Mouse (Mus musculus) CD4-positive, CD25-positive, alpha-beta regulatory T cell, adult 4 months (primary cell): ENCODE data around the gene Arhgef2. TPM values are rescaled to one million over a fixed set of nuclear protein-coding genes. Genes with fewer than 3 reads are reported as not detected.
"Not testable (repeated sequence)": the region's sequence is repeated elsewhere in the genome, so short reads cannot be mapped to it uniquely, and the experiment has no call there.

Source experiments
- ATAC-seq: one replicate; pipeline ENCODE4 v1.8.0; 2017
- polyA plus RNA-seq, 2 experiments: library from polyadenylated mRNA; unstranded; fragments of 100-300 nt; shearing (Covaris generic); gene quantifications; one replicate each; pipeline ENCODE4 v1.2.1; 2017

Gene Arhgef2
- polyA plus RNA-seq, 2 experiments from 2014 or later = 36.5 to 48.6 TPM

DNA sequence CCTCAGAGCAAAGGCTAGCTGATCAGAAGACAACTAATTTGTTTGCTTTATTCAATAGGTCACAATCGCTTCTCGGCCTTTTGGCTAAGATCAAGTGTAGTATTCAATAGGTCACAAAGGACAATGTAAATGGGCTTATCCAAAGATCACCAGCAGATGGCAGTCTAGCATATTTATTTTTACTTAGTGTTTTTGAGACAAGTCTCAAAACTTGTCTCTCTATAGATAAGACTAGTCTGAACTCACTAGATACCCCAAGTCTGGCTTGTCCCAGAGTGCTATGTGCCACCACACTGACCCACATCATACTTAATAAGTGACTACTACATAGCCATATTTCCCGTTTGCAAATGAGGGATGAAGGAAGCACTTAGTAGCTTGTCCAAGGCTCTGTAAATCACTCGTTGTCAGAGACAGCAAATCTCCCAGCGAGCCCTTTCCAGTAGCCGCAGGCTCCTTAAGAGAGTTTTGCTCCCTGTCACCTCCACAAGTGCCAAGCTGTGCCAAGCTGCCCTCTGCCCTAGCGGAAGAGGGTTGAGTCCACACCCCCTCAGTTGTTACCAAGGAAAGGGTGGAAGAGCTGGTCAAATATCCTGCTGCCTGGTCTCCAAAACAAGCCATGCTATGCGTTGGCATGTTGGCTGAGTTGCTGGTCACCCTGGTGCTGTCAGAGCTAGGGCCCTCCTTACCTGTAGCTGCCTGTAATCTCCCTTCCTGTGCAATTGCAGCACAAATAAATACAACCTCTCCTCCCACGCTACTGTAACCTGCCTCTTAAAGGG, 13.6 kb upstream of the Arhgef2 start:
- ATAC-seq = peak; percentile 81

DNA sequence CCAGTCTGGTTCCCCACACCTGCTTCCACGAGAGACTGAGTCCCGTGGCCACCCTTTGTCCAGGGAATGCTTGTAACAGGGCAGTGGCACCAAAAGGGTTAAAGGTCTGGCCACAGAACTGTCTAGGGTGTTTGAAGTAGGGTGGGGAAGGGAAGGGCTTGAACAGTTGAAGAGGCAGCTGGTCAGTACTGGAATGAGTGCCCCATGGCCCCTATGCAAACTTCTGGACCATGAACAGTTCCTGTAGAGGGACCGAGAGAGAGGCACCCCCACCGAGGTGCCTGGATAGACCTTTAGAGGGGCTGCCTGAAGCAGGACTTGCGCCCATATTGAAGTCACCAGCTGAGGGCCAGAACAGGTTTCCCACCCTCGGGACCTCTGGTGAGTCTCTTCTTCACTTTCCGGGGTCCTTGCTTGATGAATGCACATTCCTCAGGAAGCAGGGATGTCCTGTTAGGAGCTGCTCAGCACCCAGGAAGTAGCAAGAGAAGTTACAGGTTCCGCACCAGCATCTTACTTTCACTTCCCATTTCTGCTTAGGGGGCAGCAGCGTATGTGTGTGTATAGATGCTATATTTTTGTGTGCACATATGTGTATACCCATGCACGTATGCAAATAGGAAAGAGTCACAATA, 12.7 kb upstream of the Arhgef2 start:
- ATAC-seq = peak; percentile 58

DNA sequence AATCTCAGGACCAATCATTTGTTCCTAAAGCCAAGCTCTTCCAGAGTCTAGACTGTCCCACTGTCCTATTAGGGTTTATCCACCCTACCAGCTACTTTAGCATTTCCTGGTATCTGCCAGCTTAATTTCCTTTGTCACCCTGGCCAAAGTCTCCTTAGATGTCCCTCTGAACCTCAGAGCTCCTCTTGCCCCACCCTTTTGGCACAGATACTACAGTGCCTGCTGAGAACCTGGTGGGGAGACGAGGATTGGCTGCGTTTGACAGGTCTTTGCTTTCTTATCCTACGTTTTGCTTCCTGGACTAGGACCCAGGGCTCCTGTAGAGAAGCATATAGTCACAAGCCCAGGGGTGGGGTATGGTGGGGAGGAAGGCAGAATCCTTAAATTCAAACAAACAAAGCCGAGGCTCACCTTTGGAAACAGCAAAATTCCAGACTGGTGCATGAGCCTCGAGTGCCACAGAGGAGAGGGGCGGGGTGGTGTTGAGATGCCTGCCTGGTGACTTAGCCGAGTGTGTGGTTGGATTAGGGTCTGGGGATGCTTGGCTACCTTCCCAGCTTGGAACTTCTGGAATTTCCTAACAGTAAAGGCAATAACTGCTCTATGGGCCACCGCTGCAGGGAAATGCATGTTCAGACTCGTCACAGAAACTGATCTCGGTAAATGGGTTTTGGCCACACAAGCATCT, 11.7 kb upstream of the Arhgef2 start:
- ATAC-seq = no peak

DNA sequence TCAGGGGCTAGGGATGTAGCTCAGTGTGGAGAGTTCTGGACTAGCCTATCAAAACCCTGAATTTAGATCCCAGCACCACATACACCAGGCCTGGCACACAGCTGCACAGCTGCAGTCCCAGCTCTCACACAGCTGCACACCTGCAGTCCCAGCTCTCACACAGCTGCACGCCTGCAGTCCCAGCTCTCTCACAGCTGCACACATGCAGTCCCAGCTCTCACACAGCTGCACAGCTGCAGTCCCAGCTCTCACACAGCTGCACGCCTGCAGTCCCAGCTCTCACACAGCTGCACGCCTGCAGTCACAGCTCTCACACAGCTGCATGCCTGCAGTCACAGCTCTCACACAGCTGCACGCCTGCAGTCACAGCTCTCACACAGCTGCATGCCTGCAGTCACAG, 9.2 kb upstream of the Arhgef2 start:
- ATAC-seq = not testable (repeated sequence)

DNA sequence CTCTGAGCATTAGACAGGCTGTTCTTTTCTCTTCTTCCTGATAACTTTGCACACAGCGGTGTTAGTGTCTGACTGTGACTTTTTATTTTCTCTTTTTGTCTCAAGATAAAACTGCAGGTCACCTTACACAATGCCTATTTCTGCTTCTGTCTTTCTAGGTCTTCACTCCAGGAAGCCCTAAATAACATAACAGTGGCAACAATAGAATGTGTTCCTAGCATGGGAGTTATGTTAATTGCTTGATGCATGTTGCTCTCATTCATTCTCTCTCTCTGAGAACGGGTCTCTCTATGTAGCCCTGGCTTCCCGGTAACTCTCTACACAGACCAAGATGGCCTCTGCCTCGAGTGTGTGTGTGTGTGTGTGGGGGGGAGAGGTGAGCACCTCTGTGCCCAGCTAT, 3.3 kb upstream of the Arhgef2 start:
- no peak for ATAC-seq

DNA sequence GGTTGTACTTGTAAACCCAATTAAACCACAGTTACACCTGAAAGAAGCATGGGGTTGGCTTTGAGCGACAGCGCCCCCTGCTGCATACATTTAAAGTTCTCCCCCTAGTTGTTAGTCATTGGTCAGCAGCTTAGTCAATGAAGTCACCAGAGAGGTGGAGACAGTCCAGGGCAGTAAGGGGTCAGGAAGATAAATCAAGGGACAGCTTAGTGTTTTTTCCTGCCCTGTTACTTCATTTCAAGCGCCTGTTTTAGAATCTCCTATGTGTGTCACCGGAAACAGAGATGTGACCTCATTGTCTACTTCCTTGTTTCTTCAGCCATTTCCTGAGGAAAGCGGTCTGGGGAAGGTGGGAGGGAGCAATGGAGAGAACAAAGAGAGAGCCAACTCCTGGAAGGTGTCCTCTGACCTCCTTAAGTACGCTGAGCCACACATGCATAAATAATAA, 2.0 kb upstream of the Arhgef2 start:
- peak; percentile 57 for ATAC-seq

DNA sequence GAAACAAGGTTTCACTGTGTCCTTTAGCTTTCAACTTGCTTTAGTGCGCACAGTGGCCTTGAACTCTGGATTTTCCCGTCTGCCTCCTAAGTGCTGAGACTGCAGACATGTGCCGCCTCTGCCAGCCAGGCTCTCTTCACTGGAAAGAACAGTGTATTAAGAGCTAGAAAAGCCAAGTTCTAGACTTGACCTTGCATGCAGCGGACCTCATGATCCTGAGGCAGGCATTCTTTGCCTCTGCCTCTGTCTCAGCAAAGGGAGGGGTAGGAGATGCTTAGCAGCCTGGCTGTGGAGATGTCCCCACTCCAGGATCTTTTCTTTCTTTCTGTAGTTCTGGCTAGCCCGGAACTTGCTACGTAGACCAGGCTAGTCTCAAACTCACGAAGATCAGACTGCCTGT, 903 bp upstream of the Arhgef2 start:
- no peak for ATAC-seq

DNA sequence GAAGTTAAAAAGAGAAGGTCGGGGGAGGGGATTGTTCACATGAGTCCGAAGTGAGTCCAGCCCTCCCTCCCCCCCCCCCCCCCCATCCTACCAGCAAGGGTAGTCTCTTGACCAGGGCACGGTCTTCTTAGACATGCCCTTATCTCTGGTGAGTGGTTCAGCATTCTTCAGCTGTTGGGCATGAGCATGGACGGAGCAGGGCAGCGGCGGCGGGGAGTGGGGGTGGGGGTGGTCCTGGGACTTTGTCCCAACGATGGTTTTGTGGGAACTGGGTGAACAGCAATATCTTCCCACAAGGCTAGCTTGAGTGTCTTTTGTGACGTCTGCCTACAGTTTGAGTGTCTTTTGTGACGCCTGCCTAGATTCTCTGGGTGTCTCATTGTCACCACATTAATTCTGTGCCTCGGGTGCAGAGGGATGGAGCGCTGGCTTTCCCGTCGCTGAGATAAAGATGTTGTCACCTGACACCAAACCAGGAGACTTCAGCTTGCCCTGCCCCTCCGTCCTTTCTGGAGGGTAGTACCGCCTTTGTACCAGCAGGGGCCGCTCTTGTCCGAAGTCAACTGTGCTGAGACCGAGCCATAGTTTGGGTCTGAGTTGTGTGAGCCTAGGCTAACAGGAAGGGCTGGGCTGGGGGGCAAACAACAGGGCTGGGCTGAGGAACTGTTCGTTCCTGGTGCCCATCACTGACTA, 1.4 kb downstream of the Arhgef2 start:
- ATAC-seq = peak; percentile 96

DNA sequence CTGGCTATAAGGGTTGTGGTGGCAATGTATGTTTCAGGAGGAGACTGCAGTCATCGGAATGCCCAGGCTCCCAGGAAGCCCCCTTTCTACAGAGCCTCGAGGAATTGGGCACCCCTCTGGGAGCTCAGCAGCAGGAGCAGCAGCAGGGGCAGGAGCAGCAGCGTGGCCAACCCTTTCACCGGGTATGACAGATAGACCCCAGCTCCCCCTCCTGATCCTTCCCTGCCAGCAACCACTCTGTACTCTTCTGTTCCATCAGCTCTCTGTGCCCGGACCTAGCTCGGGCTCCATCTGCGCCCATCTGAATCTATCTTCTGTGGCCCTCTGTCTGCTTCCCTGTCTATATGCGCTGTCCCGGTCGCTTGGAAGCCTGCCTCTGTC, 2.0 kb downstream of the Arhgef2 start:
- no peak for ATAC-seq

DNA sequence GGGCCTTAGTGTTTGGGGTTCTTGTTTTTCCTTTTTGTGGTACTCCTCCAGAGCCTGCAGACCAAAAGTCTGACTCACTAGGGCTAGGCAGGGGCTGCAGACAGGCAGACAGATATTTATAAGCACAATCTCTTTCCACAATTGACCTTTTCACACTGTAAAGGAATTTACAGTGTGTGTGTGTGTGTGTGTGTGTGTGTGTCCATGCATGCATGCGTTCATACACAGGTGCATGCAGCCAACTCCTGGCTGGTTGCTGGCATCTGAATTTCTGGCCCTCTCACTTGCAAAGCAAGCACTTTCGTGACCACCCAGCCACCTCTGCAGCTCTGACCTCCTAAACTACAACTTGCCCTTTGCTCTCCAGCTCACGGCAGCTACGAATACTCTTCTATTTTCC, 3.3 kb downstream of the Arhgef2 start:
- no peak for ATAC-seq

DNA sequence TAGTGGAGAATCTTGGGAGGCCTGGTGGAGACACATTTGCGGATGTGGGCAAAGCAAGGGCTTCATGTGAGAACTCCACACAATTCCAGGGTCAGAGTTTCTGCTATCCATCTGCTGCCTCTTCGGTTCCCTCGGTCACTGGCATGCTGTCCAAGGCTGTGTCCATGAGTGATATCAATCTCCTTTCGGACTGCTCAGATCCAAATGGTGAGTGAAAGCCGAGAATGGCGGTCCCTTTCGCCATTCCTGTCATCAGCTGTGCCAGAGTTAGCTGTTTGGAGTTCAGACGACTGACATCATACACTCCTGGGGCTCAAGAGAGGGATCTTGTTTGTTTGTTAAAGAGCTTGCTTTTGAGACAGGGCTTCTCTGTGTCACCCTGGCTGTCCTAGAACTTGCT, 8.7 kb downstream of the Arhgef2 start:
- no peak for ATAC-seq

DNA sequence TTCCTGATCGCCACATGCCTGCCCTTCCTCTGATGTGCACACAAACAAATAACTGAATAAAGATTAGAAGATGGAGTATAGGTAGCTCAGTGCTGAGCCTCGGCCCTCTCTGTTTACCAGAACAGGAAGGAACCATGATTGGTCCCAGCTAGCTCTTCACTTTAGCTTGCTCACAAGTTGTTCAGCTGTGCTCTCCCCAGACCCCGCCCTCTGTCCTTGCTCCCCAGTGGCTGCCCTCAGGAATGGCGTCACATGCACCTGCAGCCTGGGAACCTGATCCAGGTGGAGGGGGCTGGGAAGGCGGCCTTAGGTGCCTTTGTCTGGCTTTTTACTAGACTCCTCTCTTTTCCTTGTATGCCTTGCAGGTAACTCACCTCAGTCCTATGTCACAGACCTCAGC, 9.4 kb downstream of the Arhgef2 start:
- no peak for ATAC-seq

DNA sequence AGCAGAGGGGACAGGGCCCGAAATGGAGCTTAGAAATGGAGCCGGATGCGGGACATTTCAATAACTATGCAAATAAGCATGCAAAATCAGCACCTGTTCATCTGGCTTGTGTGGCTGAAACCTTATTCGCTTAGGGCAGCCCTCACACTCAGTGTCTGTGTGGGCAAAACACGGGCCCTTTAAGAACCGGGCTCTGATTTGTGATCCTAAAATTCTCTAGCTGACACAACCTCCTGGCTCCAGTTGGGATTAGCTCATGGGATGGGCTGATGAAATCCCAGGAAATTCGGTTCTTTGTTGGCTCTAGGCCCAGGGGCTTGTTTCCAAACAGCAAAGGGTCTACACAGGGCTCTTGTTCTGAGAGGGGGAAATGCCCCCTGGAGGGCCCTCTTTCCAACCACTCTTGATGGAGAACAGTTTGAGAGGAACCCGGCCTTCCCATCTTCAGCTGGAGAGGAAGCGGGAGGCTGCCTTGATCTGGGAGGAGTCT, 10.2 kb downstream of the Arhgef2 start:
- no peak for ATAC-seq

DNA sequence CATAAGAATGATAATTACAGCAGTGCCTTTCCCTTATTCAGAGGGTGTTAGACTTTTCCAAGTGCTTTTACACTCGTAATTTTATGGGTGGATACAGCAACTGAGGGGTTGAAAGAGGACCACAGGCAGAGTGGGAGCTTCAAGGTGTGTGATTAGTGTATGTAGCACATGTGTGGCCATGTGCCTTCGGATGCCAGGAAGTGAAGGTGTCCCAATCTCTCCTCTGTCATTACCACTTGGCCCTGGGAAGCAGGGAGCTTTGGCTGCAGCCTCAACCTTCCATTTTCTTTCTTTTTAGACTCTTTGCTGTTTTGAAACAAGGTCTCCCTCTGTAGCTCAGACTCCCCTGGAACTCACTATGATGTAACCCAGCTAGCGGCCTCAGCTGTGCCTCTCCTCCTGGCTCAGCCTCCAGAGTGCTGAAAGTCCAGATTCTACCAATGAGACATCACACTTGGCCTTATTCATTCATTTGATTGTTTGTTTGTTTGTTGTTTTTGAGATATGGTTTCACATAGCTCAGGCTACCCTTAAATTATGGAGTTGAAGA, 11.3 kb downstream of the Arhgef2 start:
- ATAC-seq = no peak

DNA sequence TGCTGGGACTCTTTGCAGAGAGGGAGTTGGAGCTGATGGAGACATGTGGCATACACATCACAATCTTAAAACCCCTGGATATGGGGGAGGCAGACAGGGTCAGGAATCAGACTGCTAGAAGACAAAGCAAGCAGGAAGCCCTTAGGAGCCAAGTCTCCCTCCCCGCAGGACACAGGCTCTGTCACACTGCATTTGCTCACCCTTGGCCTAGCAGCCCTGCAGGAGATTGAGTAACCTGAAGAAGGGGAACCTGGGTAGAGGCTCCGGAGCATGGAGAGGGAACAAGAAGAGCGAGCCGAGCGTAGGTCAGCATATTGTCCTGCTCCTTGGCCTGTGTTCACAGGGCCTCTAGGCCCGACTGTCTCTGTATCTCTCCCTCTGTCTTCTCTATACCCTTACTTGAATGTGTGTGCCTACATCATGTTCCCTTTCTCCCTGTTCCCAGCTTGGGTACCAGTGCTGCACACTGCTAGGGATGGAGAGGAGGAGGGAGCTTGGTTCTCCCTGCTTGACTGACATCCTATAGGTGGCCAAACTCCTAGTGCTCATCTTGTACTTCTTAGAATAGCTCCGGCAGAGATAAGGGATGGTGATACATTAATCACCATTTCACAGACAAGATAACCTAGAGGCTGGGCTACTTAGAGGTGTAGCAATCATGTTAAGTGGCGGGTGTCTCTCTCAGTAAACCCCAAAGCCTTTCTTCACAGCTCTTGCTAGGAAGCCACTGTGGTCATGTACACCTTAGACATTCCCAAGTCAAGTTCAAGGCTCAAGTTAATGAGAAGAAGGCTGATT, 12.5 kb downstream of the Arhgef2 start:
- no peak for ATAC-seq

DNA sequence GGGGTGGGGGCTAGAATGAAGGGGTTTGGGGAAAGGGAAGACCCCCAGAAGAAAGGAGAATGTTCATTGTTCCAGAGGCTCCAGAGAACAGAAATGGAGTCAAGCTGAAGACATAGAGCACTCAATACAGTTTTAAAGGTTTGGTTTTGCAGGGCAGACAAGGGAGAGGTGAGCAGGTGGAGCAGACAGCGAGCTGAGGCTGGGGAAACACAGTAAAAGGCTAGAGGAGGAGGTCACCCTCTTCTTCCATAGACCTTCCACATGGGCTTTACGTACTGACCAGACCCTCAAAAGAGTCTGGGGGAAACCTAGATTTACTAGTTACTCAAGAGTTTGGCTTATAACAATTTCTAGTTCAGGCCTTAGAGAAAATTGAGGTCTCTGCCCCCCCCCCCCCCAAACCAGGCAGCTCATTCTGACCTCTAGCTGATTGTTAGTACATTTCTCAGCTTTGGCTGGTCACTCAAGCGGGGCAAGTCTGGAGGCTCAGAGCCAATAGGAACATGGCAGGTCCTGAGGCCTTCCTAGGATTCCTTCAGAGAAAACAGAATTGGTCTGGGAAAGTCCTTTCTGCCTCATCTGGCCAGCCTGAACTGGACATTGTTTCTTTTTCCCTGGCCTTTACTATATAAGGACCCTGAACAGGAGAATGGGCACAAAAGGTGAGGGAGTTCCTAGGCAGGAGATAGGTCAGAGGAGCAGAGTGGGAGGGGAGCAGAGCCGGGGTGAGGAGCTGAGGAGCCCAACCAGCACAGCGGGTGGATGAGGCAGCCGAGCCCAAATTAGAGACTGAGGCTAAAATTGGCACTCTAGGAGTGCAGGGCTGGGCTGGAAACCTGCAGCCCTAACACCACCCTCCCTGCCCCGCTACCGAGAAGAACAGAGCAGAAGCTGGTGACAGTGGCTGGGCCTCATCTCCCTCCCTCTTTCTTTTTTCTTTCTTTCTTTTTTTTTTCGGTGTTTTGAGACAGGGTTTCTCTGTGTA, 13.6 kb downstream of the Arhgef2 start:
- no peak for ATAC-seq

DNA sequence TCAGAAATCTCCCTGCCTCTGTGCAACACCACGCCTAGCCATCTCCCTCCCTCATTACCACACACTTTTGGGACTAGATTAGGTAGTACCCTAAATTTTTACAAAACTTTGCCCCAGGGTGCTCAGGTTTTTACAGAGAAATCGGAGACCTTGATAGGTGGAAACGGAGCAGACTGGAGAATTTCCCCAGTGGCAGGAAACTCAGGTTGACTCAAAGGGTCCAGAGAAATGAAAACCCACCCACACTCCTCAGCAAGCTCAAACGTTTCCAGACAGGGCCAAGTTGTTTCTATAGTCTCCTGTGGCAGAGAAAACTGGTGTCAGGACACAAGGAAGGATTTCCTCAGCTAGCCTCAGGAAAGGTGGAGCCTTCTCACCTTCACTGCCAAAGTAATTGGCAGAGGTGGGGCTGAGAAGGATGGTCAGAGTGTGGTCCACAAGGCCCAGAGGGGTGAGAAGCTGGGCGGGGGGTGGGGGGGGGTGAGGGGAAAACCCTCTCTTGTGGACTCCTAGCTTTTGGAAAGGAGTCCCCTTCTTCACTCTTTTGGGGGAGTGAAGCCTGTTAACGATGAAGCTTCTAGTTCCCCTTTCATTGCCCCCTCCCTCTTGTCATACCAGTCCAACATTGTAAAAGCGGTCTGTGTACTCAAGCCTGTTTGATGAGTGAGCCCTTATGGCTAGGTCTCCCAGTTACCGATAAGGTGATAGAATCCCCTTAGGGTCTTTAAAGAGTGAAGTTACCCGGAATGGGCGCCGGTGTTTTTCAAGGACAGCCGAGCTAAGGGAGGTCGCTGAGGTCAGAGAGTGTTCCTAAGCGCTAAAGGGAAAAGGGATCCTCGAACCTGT, 14.6 kb downstream of the Arhgef2 start:
- peak; percentile 30 for ATAC-seq

DNA sequence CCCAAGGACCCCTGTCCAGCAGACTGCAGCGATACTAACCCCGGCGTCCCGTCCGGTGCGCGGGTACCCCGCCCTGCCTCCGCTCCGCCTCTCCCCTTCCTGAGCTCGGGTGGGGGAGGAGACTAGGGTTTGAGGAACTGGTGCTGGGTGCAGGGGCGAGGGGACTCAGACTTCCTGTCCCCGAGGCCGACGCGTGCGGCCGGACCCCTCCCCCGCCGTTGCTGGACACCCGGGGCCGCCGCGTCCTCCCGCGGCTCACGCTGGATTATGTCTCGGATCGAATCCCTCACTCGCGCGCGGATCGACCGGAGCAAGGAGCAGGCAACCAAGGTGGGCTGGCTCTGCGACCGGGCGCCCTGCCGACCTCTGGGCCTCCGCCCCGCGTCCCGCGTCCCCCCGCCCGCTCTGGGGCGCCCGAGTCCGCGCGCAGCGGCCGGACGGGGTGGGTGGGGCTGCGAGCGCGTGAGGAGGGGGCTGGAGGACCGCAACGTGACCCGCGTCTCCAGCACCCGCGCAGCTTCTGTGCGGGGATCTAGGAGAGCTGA, 15.3 kb downstream of the Arhgef2 start:
- ATAC-seq = peak; percentile 64

DNA sequence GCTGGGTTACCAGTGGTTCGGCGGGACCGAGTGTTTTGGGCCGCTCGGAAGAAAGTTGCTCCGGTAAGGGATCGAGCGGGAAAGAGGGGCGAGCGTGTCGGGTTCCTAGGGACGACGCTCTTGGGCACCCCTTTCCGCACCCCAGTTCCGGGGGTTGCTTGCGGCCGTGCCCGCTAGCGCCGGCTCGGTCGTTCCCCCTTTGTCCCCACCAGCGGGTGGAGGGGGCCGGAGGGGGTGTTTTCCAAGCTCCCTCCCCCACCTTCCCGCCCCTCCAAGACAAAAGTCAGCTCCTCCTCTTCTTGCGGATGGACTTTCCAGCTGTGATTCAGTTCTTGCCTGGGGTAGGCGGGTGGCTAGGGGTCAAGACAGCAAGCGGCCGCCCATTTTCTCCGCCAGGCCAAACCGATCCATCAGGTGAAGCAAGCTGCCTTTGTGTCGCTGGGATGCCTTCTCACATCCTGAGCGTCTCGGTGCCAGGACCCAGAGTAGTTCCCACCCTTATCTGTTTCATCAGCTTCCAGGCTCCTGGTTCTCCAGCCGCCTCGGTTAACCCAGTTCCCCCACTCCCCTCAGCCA, 15.9 kb downstream of the Arhgef2 start:
- no peak for ATAC-seq
